Mouse (Mus musculus) cerebellum, adult 2 months (tissue): ENCODE measurements at regions not wholly inside any gene's neighbourhood (a gene's known extent, or its start where the extent isn't known, plus 50 kb on each side); places are given as distances from the start of the nearest gene placed in this dataset.

Experiments
- CTCF ChIP-seq: fragments of 200-500 bp; IDR thresholded peaks from 2 replicates; pipeline ENCODE4 v1.5.1; 2011; ENCODE audit warnings: low read depth, mild to moderate bottlenecking, control low read depth, low read length, moderate library complexity, borderline replicate concordance; ENCODE audit not compliant: insufficient read depth
- POLR2A ChIP-seq: fragments of 200-500 bp; IDR thresholded peaks from 2 replicates; pipeline ENCODE4 v1.6.1; 2011; ENCODE audit warnings: low read length, control low read depth, borderline replicate concordance; ENCODE audit not compliant: insufficient read depth

DNA sequence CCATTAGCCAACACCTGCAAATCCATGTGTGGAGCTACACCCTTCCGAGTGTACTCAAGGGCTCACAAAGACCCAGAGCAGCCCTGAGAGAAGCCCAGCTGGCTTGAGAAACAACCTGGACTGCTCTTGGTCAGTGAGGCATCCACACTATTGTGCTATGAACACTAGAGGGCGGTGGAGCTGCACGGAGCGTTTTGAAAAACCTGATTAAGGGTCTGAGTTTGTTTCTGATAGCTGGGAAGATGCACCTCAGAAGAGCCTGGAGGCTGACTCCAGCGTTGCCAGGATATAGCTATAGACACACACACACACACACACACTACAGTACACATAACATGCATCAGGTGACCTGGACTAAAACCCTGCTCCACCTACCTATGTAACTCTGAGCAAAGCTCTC is 185.5 kb downstream of the Prdm2 start:
- TF ChIP-seq CTCF: peak; percentile 90
- TF ChIP-seq POLR2A: no peak
